Mouse (Mus musculus): Measurements from ENCODE around the gene Etfdh. TPM values are rescaled to one million over a fixed set of nuclear protein-coding genes. Genes with fewer than 3 reads are reported as not detected.

Gene Etfdh
- polyA plus RNA-seq, 1 experiment from 2014 or later: 58.3 TPM

GRCm38 (mm10) chr3:79609886-79610285 is 19.4 kb downstream of the Etfdh start:
- Histone ChIP-seq H3K27ac (no peak overlapping the region), H3K4me3 (no peak overlapping the region), H3K9ac (no peak overlapping the region), H3K4me1 (no peaks in the 10 kb centered on the region), H3K9me3 (no peaks in the 10 kb centered on the region), H3K27me3 (no peaks in the 10 kb centered on the region), H3K4me2 (no peak overlapping the region), H3K36me3 (peaks cover 50% of the 10 kb centered on the region)
- ATAC-seq (ENCODE audit: insufficient number of reproducible peaks, low FRiP score, low TSS enrichment, low read depth): no peak
- 91% methylated on average over 2 of the region's 2 CpGs for WGBS

GRCm38 (mm10) chr3:79595468-79595867 is 33.8 kb downstream of the Etfdh start:
- H3K9me3 ChIP-seq: no peaks in the 10 kb centered on the region
- no peaks in the 10 kb centered on the region for H3K27me3 ChIP-seq
- no peak overlapping the region for H3K4me3 ChIP-seq
- no peak for ATAC-seq (ENCODE audit: insufficient number of reproducible peaks, low FRiP score, low TSS enrichment, low read depth)
- no peak overlapping the region for H3K4me2 ChIP-seq
- H3K9ac ChIP-seq: no peak overlapping the region
- 92% methylated on average over 7 of the region's 7 CpGs for WGBS
- no peak overlapping the region for H3K27ac ChIP-seq
- peaks cover 54% of the 10 kb centered on the region for H3K36me3 ChIP-seq
- H3K4me1 ChIP-seq: peaks cover 10% of the 10 kb centered on the region

GRCm38 (mm10) chr3:79591793-79592471 is 37.4 kb downstream of the Etfdh start:
- ATAC-seq (ENCODE audit: insufficient number of reproducible peaks, low FRiP score, low TSS enrichment, low read depth): no peak
- peak overlapping the region; percentile 95 for H3K9ac ChIP-seq
- H3K4me1 ChIP-seq: peaks cover 10% of the 10 kb centered on the region
- H3K27me3 ChIP-seq: no peaks in the 10 kb centered on the region
- 2% methylated on average over 15 of the region's 15 CpGs for WGBS
- H3K4me2 ChIP-seq: peak overlapping the region; percentile 61
- peak overlapping the region; percentile 90 for H3K4me3 ChIP-seq
- H3K27ac ChIP-seq: peak overlapping the region; percentile 86
- no peaks in the 10 kb centered on the region for H3K9me3 ChIP-seq
- H3K36me3 ChIP-seq: peaks cover 28% of the 10 kb centered on the region

GRCm38 (mm10) chr3:79590863-79591792 is 38.2 kb downstream of the Etfdh start, which contains the start of gene Ppid:
TSS of gene Ppid (plus strand) at chr3:79591342.
- H3K4me3 ChIP-seq: peak within 1 kb of the TSS; percentile 90
- peak; percentile 81 for ATAC-seq (ENCODE audit: insufficient number of reproducible peaks, low FRiP score, low TSS enrichment, low read depth)
- H3K4me1 ChIP-seq: peaks cover 10% of the 10 kb centered on the region
- peak within 1 kb of the TSS; percentile 61 for H3K4me2 ChIP-seq
- peak within 1 kb of the TSS; percentile 95 for H3K9ac ChIP-seq
- H3K27ac ChIP-seq: peak within 1 kb of the TSS; percentile 86
- H3K36me3 ChIP-seq: peaks cover 22% of the 10 kb centered on the region
- WGBS: 3% methylated on average over 63 of the region's 63 CpGs
- H3K27me3 ChIP-seq: no peaks in the 10 kb centered on the region
- H3K9me3 ChIP-seq: no peaks in the 10 kb centered on the region

DNA sequence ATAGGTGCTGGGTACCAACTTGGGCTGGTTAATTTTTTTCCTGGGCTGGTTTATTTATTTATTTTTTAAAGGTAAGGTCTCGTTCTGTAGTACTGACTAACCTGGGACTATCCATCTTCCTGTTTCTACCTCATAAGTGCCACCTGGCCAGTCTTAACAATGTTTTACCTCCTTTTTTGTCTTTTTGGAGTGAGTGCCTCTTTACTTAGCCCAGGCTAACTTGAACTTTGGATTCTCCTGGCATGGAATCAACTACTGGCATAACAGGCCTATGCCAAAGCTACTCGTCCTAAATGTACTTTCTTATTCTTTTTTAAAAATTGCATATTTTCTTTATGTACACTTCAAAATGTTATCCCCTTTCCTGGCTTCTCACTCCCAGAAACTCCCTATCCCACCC is 39.6 kb downstream of the Etfdh start:
- peaks cover 9% of the 10 kb centered on the region for H3K36me3 ChIP-seq
- no peaks in the 10 kb centered on the region for H3K27me3 ChIP-seq
- no peak overlapping the region for H3K9ac ChIP-seq
- no peak for ATAC-seq (ENCODE audit: insufficient number of reproducible peaks, low FRiP score, low TSS enrichment, low read depth)
- no peak overlapping the region for H3K27ac ChIP-seq
- peaks cover 10% of the 10 kb centered on the region for H3K4me1 ChIP-seq
- no peaks in the 10 kb centered on the region for H3K9me3 ChIP-seq
- no peak overlapping the region for H3K4me3 ChIP-seq
- H3K4me2 ChIP-seq: no peak overlapping the region
- 74% methylated on average over 2 of the region's 2 CpGs for WGBS

DNA sequence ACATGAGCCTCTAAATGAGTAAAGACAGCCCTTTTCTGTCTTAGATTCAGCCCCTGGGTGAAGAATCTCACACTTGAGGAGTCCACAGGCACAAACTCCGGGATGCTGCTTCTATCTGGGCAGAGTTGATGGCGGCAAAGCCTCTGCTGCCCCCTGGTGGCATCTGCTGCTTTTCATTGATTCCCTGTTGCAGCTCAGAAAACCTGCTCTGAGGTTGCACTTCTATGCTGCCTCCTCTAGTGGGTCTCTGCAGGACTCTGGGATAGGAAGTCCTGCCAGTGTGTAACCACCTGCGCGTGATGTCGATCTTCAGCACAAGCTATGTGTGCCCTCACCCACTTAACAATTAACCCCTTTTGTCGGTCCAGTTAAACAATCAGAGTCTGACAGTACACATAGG is 42.5 kb downstream of the Etfdh start:
- no peaks in the 10 kb centered on the region for H3K9me3 ChIP-seq
- WGBS: 6% methylated on average over 6 of the region's 6 CpGs
- H3K27ac ChIP-seq: no peak overlapping the region
- H3K4me1 ChIP-seq: peaks cover 3% of the 10 kb centered on the region; the same call in 1 of the 2 replicates
- H3K36me3 ChIP-seq: no peaks in the 10 kb centered on the region
- no peaks in the 10 kb centered on the region for H3K27me3 ChIP-seq
- H3K4me3 ChIP-seq: no peak overlapping the region
- no peak overlapping the region for H3K4me2 ChIP-seq
- no peak for ATAC-seq (ENCODE audit: insufficient number of reproducible peaks, low FRiP score, low TSS enrichment, low read depth)
- no peak overlapping the region for H3K9ac ChIP-seq

- no peaks in the 10 kb centered on the region for H3K36me3 ChIP-seq
- no peak overlapping the region for H3K4me3 ChIP-seq
- H3K4me1 ChIP-seq: peaks cover 8% of the 10 kb centered on the region; the same call in 1 of the 2 replicates
- H3K4me2 ChIP-seq: no peak overlapping the region
- ATAC-seq (ENCODE audit: insufficient number of reproducible peaks, low FRiP score, low TSS enrichment, low read depth): no peak
- no peaks in the 10 kb centered on the region for H3K9me3 ChIP-seq
- no peak overlapping the region for H3K27ac ChIP-seq
- no peak overlapping the region for H3K9ac ChIP-seq
- no peaks in the 10 kb centered on the region for H3K27me3 ChIP-seq
- 70% methylated on average over 5 of the region's 5 CpGs for WGBS
Observed at GRCm38 (mm10) chr3:79579891-79580575, 49.3 kb downstream of the Etfdh start.

DNA sequence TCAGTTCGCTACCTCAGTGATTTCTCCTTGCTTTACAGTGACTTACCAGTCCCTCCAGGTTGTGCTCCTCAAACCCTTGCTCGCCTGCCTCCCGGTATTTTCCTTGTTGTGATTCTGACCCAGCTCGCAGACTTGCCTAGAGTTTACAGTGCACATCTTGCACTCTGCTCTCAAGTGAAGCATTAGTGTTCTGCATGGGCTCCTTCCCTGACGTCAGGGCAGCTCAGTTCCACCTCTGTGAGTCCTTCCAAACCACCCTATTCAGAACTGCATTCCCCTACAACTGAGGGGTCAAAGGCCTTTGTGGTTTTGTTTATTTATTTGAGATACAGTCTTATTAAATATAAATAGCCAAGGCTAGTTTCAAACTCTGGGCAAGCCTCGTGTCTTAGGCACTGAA is 51.1 kb downstream of the Etfdh start:
- Histone ChIP-seq H3K4me1 (peaks cover 8% of the 10 kb centered on the region; the same call in 1 of the 2 replicates), H3K27me3 (no peaks in the 10 kb centered on the region), H3K9ac (no peak overlapping the region), H3K4me3 (no peak overlapping the region), H3K36me3 (no peaks in the 10 kb centered on the region), H3K9me3 (no peaks in the 10 kb centered on the region), H3K4me2 (no peak overlapping the region), H3K27ac (no peak overlapping the region)
- ATAC-seq (ENCODE audit: insufficient number of reproducible peaks, low FRiP score, low TSS enrichment, low read depth): no peak
- 78% methylated on average over 6 of the region's 6 CpGs for WGBS

- H3K9me3 ChIP-seq: no peaks in the 10 kb centered on the region
- no peak overlapping the region for H3K4me2 ChIP-seq
- no peak overlapping the region for H3K4me3 ChIP-seq
- H3K27me3 ChIP-seq: no peaks in the 10 kb centered on the region
- H3K9ac ChIP-seq: no peak overlapping the region
- H3K27ac ChIP-seq: no peak overlapping the region
- no peaks in the 10 kb centered on the region for H3K36me3 ChIP-seq
- ATAC-seq (ENCODE audit: insufficient number of reproducible peaks, low FRiP score, low TSS enrichment, low read depth): no peak
- peaks cover 8% of the 10 kb centered on the region; the same call in 1 of the 2 replicates for H3K4me1 ChIP-seq
- 86% methylated on average over 6 of the region's 6 CpGs for WGBS
Observed at GRCm38 (mm10) chr3:79577606-79578005, 51.7 kb downstream of the Etfdh start.

DNA sequence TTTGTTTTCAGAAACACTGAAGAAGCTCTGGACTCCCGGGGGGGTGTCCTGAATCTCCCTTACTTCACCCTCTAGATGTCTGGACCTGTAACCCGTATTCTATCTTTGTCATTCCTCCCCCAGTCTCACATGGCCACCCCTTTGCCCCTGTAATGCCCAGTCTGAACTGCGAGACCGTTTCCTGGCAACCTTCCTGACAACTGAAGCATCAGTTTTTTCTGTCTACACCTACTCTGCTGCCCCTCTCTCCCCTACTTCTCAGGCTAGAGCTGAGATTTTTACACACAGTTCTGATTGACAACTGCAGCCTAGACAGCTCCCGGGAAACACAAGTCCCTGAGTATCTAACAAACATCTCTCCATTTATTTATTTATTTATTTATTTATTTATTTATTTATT is 52.4 kb downstream of the Etfdh start:
- Histone ChIP-seq H3K4me2 (no peak overlapping the region), H3K4me1 (peaks cover 8% of the 10 kb centered on the region; the same call in 1 of the 2 replicates), H3K27me3 (no peaks in the 10 kb centered on the region), H3K27ac (no peak overlapping the region), H3K9me3 (no peaks in the 10 kb centered on the region), H3K9ac (no peak overlapping the region), H3K4me3 (no peak overlapping the region), H3K36me3 (no peaks in the 10 kb centered on the region)
- ATAC-seq (ENCODE audit: insufficient number of reproducible peaks, low FRiP score, low TSS enrichment, low read depth): no peak
- WGBS: 38% methylated on average over 5 of the region's 5 CpGs

DNA sequence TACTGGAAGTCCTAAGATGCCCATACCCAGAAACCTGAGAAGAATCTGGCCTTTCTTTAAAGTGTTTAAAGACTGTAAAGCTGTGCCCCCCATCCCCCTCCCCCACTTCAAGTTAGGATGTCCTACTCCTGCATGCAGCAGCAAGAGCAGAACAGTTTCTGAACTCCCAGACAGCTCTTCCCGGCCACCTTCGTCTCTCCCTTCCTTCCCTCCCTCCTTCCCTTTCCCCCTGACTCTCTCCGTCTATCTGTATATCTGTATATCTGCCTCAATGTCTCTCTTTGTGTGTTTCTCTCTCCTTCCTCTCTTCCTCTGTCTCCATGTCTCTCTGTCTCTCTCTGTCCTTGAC is 52.9 kb downstream of the Etfdh start:
- Histone ChIP-seq H3K9ac (no peak overlapping the region), H3K9me3 (no peaks in the 10 kb centered on the region), H3K27ac (no peak overlapping the region), H3K4me3 (no peak overlapping the region), H3K4me2 (0 out of 2 replicates have a peak overlapping the region, but pooled peaks have one; percentile 8), H3K4me1 (peaks cover 8% of the 10 kb centered on the region; the same call in 1 of the 2 replicates), H3K27me3 (no peaks in the 10 kb centered on the region), H3K36me3 (no peaks in the 10 kb centered on the region)
- ATAC-seq (ENCODE audit: insufficient number of reproducible peaks, low FRiP score, low TSS enrichment, low read depth): 0 out of 2 replicates have a peak, but pooled peaks have one; percentile 10
- WGBS: 19% methylated on average over 3 of the region's 3 CpGs

Data from limb, embryonic 15.5 days (tissue).